Mouse (Mus musculus): ENCODE measurements around the gene Fgfr2. TPM values are rescaled to one million over a fixed set of nuclear protein-coding genes. Genes with fewer than 3 reads are reported as not detected.
A peak's percentile ranks its signal among the peaks of the same experiment; 100 is the strongest.

Fgfr2 gene
- polyA plus RNA-seq, 1 experiment from 2014 or later = 92.0 TPM

DNA sequence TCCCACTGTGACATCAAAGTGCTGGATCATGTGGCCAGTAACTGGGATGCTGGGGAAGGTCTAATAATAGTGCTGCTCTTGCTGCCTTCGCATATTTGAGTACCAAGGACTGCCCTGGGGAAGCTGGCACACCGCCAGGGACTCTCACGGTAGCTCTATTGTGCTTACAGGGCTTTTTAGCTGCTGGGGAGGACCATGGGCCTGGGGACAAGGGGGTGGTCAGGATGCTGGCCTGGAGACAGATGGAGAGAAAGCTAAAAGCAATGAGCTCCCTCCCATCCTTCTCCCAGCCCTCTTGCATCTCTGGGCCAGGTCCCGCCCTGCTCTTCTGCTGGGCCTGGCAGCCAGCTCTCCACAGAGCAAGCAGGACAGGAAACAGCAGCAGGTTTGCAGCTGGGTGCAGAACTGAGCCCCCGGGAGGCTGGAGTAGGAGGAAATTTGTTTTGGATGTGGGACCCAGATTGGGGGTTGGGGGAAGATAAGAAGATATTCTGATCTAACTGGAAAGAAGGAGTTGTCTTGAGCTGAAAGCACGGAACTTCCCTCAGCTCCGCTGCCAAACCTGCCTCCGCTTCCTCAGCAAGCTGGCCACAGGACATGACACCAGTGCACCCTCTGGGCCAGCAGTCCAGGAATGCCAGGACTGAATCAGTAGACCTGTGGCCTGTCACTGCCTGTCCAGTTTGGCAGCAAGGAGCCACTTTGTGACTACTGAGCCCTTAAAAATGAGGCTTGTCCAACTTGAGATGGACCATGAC lies 2803.2 kb downstream of the Fgfr2 start:
- Histone ChIP-seq H3K27me3 (ENCODE audit: control insufficient read depth, insufficient read depth, low read length) (no peaks in the 10 kb centered on the region), H3K9me3 (ENCODE audit: control insufficient read depth, low read length) (no peaks in the 10 kb centered on the region), H3K27ac (ENCODE audit: low read depth, low read length) (no peak overlapping the region), H3K4me2 (no peak overlapping the region), H3K36me3 (ENCODE audit: control insufficient read depth, insufficient read depth, low read length) (no peaks in the 10 kb centered on the region), H3K9ac (ENCODE audit: low read length) (no peak overlapping the region), H3K4me1 (ENCODE audit: control insufficient read depth, insufficient read depth, low read length) (peaks cover 5% of the 10 kb centered on the region; the same call in 1 of the 2 replicates), H3K4me3 (ENCODE audit: low read depth, low read length) (no peak overlapping the region)
- peak; percentile 71; the same call in 1 of the 2 replicates for ATAC-seq (ENCODE audit: low FRiP score)
- WGBS = 54% methylated on average over 8 of the region's 8 CpGs
- no peak for DNase-seq (ENCODE audit: low spot score, missing footprints)

DNA sequence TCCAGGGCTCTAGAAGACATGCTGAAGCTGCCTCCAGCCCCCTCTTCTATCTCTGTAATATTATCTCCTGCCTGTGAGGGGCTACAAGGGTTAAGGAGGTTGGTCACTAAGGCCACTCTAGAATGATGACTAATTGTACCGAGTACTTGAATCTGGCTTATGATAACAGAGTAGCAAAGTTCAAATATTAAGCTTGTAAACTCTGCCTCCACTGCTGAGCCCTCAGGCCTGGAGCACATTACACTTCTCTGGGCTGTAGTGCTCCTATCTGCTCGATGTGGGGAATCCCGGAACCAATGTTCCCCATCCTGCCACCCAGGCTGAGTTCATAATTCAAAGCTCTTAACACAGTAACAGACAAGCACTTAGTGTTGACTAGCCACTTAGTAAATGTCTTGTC lies 2806.9 kb downstream of the Fgfr2 start:
- no peak for ATAC-seq (ENCODE audit: low FRiP score)
- 91% methylated on average over 3 of the region's 3 CpGs for WGBS

DNA sequence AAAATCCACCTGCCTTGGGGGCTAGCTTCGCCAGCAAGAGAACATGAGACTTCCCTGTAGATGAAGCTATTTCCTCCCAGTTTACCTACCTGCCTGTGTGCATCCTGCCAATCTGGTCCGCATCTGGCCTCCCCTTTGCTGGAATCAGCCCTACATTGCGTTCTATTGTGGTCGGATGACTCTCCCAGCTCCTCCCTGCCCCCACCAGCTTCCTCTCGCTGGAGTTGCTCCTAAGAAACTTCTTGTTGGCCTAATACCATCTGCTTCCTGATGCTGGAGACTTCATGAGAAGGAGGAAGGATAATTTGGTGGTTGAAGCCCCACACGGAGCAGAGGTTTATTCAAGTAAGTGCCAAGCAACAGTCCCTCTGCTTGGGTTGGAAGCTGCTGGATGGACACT lies 2807.9 kb downstream of the Fgfr2 start:
- Histone ChIP-seq H3K9me3 (ENCODE audit: control insufficient read depth, low read length) (no peaks in the 10 kb centered on the region), H3K27me3 (ENCODE audit: control insufficient read depth, insufficient read depth, low read length) (no peaks in the 10 kb centered on the region), H3K4me3 (ENCODE audit: low read depth, low read length) (no peak overlapping the region), H3K4me2 (no peak overlapping the region), H3K36me3 (ENCODE audit: control insufficient read depth, insufficient read depth, low read length) (no peaks in the 10 kb centered on the region), H3K9ac (ENCODE audit: low read length) (no peak overlapping the region), H3K4me1 (ENCODE audit: control insufficient read depth, insufficient read depth, low read length) (peaks cover 3% of the 10 kb centered on the region; the same call in 1 of the 2 replicates), H3K27ac (ENCODE audit: low read depth, low read length) (no peak overlapping the region)
- no peak for ATAC-seq (ENCODE audit: low FRiP score)
- no peak for DNase-seq (ENCODE audit: low spot score, missing footprints)
- 82% methylated on average over 6 of the region's 6 CpGs for WGBS

More for the DNA sequence above, 2806.9 kb downstream of the Fgfr2 start:
- no peak overlapping the region for H3K27ac ChIP-seq (ENCODE audit: low read depth, low read length)
- no peak overlapping the region for H3K4me3 ChIP-seq (ENCODE audit: low read depth, low read length)
- H3K4me2 ChIP-seq = no peak overlapping the region
- DNase-seq (ENCODE audit: low spot score, missing footprints) = no peak
- H3K9ac ChIP-seq (ENCODE audit: low read length) = no peak overlapping the region
- H3K9me3 ChIP-seq (ENCODE audit: control insufficient read depth, low read length) = no peaks in the 10 kb centered on the region
- H3K36me3 ChIP-seq (ENCODE audit: control insufficient read depth, insufficient read depth, low read length) = no peaks in the 10 kb centered on the region
- H3K4me1 ChIP-seq (ENCODE audit: control insufficient read depth, insufficient read depth, low read length) = peaks cover 5% of the 10 kb centered on the region; the same call in 1 of the 2 replicates
- H3K27me3 ChIP-seq (ENCODE audit: control insufficient read depth, insufficient read depth, low read length) = no peaks in the 10 kb centered on the region

GRCm38 (mm10) chr7:130314658-130315057 lies 2808.5 kb downstream of the Fgfr2 start:
- Histone ChIP-seq H3K4me2 (no peak overlapping the region), H3K4me1 (ENCODE audit: control insufficient read depth, insufficient read depth, low read length) (no peaks in the 10 kb centered on the region), H3K9me3 (ENCODE audit: control insufficient read depth, low read length) (no peaks in the 10 kb centered on the region), H3K27me3 (ENCODE audit: control insufficient read depth, insufficient read depth, low read length) (no peaks in the 10 kb centered on the region), H3K36me3 (ENCODE audit: control insufficient read depth, insufficient read depth, low read length) (no peaks in the 10 kb centered on the region), H3K4me3 (ENCODE audit: low read depth, low read length) (no peak overlapping the region), H3K9ac (ENCODE audit: low read length) (no peak overlapping the region), H3K27ac (ENCODE audit: low read depth, low read length) (no peak overlapping the region)
- ATAC-seq (ENCODE audit: low FRiP score) = no peak
- no peak for DNase-seq (ENCODE audit: low spot score, missing footprints)
- 95% methylated on average over 6 of the region's 6 CpGs for WGBS

DNA sequence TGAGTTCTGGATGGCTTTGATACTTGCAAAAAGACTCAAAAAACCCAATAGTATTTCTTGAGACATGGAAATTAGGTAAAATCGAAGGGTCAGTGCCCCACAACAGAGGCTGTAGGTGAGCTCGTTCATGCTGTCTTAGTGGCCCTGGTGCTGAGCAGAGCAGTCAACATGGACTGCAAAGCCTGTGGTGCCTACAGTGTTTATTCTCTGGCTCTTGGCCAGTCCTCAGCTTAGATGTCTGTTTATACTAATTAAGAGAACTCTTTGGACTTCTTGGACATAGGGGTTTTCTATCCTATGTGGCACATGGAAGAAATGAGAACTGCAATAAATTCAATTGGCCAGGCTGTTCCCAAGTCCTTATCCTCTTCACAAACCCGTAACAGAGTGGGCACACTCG lies 2811.8 kb downstream of the Fgfr2 start:
- no peak overlapping the region for H3K27ac ChIP-seq (ENCODE audit: low read depth, low read length)
- 92% methylated on average over 4 of the region's 4 CpGs for WGBS
- H3K36me3 ChIP-seq (ENCODE audit: control insufficient read depth, insufficient read depth, low read length) = no peaks in the 10 kb centered on the region
- H3K27me3 ChIP-seq (ENCODE audit: control insufficient read depth, insufficient read depth, low read length) = no peaks in the 10 kb centered on the region
- H3K4me1 ChIP-seq (ENCODE audit: control insufficient read depth, insufficient read depth, low read length) = no peaks in the 10 kb centered on the region
- ATAC-seq (ENCODE audit: low FRiP score) = no peak
- H3K4me2 ChIP-seq = no peak overlapping the region
- no peak overlapping the region for H3K9ac ChIP-seq (ENCODE audit: low read length)
- DNase-seq (ENCODE audit: low spot score, missing footprints) = no peak
- H3K4me3 ChIP-seq (ENCODE audit: low read depth, low read length) = no peak overlapping the region
- no peaks in the 10 kb centered on the region for H3K9me3 ChIP-seq (ENCODE audit: control insufficient read depth, low read length)

DNA sequence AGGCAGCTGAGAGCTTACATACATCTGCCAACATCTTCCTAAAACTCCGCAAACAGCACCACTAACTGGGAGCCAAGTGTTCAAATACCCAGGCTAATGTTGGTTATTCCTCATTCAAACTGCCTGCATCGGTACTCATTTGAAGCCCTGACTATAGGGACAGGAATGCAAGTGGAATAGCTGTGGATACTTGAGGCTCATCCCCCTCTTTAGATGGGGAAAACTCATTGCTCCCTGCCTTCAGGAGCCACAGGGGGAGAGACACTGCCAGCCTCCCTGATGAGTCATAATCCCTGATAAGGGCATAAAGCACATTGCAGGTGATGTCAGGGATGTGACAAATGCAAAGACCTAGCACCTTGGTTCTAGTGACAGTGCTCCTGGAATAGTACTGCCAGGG lies 2814.0 kb downstream of the Fgfr2 start:
- H3K9me3 ChIP-seq (ENCODE audit: control insufficient read depth, low read length) = no peaks in the 10 kb centered on the region
- H3K36me3 ChIP-seq (ENCODE audit: control insufficient read depth, insufficient read depth, low read length) = no peaks in the 10 kb centered on the region
- H3K4me3 ChIP-seq (ENCODE audit: low read depth, low read length) = no peak overlapping the region
- H3K4me1 ChIP-seq (ENCODE audit: control insufficient read depth, insufficient read depth, low read length) = no peaks in the 10 kb centered on the region
- H3K4me2 ChIP-seq = no peak overlapping the region
- WGBS = 80% methylated on average over 2 of the region's 2 CpGs
- no peaks in the 10 kb centered on the region for H3K27me3 ChIP-seq (ENCODE audit: control insufficient read depth, insufficient read depth, low read length)
- no peak overlapping the region for H3K9ac ChIP-seq (ENCODE audit: low read length)
- ATAC-seq (ENCODE audit: low FRiP score) (no peak), DNase-seq (ENCODE audit: low spot score, missing footprints) (no peak)
- no peak overlapping the region for H3K27ac ChIP-seq (ENCODE audit: low read depth, low read length)

GRCm38 (mm10) chr7:130307036-130307435 lies 2816.1 kb downstream of the Fgfr2 start:
- no peaks in the 10 kb centered on the region for H3K9me3 ChIP-seq (ENCODE audit: control insufficient read depth, low read length)
- H3K9ac ChIP-seq (ENCODE audit: low read length) = no peak overlapping the region
- H3K27ac ChIP-seq (ENCODE audit: low read depth, low read length) = no peak overlapping the region
- H3K4me2 ChIP-seq = no peak overlapping the region
- DNase-seq (ENCODE audit: low spot score, missing footprints) = no peak
- no peaks in the 10 kb centered on the region; the same call in 1 of the 2 replicates for H3K4me1 ChIP-seq (ENCODE audit: control insufficient read depth, insufficient read depth, low read length)
- no peak for ATAC-seq (ENCODE audit: low FRiP score)
- H3K27me3 ChIP-seq (ENCODE audit: control insufficient read depth, insufficient read depth, low read length) = no peaks in the 10 kb centered on the region
- no peaks in the 10 kb centered on the region for H3K36me3 ChIP-seq (ENCODE audit: control insufficient read depth, insufficient read depth, low read length)
- no peak overlapping the region for H3K4me3 ChIP-seq (ENCODE audit: low read depth, low read length)
- WGBS = 99% methylated on average over 3 of the region's 3 CpGs

DNA sequence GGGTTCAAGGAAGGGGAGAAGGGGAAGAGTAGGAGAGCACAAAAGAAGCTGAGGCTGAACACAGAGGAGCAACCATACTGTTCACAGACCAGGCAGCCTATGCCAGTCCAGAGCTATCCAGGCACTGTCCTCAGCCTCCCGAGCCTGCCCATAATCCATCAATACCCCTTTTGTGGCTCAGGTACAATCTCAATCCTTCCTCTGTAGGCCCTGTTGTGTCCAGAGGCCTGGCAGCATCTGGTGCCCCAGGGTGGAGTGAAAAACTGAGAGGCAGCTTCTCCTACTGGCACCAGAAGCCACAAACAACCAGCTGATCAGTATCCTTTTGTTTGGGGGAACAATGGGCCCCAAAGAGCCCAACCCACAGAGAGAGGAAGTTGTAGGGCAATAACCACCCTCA lies 2818.5 kb downstream of the Fgfr2 start:
- Histone ChIP-seq H3K4me3 (ENCODE audit: low read depth, low read length) (no peak overlapping the region), H3K36me3 (ENCODE audit: control insufficient read depth, insufficient read depth, low read length) (no peaks in the 10 kb centered on the region), H3K27me3 (ENCODE audit: control insufficient read depth, insufficient read depth, low read length) (no peaks in the 10 kb centered on the region), H3K4me2 (no peak overlapping the region), H3K27ac (ENCODE audit: low read depth, low read length) (no peak overlapping the region), H3K9me3 (ENCODE audit: control insufficient read depth, low read length) (no peaks in the 10 kb centered on the region), H3K4me1 (ENCODE audit: control insufficient read depth, insufficient read depth, low read length) (no peaks in the 10 kb centered on the region; the same call in 1 of the 2 replicates), H3K9ac (ENCODE audit: low read length) (no peak overlapping the region)
- WGBS = 72% methylated on average over 1 of the region's 1 CpGs
- ATAC-seq (ENCODE audit: low FRiP score) (no peak), DNase-seq (ENCODE audit: low spot score, missing footprints) (no peak)

GRCm38 (mm10) chr7:130303464-130303863 lies 2819.7 kb downstream of the Fgfr2 start:
- Histone ChIP-seq H3K27ac (ENCODE audit: low read depth, low read length) (no peak overlapping the region), H3K4me2 (no peak overlapping the region), H3K36me3 (ENCODE audit: control insufficient read depth, insufficient read depth, low read length) (no peaks in the 10 kb centered on the region), H3K9me3 (ENCODE audit: control insufficient read depth, low read length) (no peaks in the 10 kb centered on the region), H3K4me1 (ENCODE audit: control insufficient read depth, insufficient read depth, low read length) (no peaks in the 10 kb centered on the region; the same call in 1 of the 2 replicates), H3K27me3 (ENCODE audit: control insufficient read depth, insufficient read depth, low read length) (no peaks in the 10 kb centered on the region), H3K4me3 (ENCODE audit: low read depth, low read length) (no peak overlapping the region), H3K9ac (ENCODE audit: low read length) (no peak overlapping the region)
- ATAC-seq (ENCODE audit: low FRiP score) = no peak
- 45% methylated on average over 8 of the region's 8 CpGs for WGBS
- no peak for DNase-seq (ENCODE audit: low spot score, missing footprints)
